Mouse (Mus musculus) thymus, postnatal 4 days (tissue): ENCODE measurements around the gene Llph.
A peak's percentile ranks its signal among the peaks of the same experiment; 100 is the strongest.

Experiments
- DNase-seq: peaks from one replicate; pipeline ENCODE4 v3.0.0; 2021

The Llph gene

DNA sequence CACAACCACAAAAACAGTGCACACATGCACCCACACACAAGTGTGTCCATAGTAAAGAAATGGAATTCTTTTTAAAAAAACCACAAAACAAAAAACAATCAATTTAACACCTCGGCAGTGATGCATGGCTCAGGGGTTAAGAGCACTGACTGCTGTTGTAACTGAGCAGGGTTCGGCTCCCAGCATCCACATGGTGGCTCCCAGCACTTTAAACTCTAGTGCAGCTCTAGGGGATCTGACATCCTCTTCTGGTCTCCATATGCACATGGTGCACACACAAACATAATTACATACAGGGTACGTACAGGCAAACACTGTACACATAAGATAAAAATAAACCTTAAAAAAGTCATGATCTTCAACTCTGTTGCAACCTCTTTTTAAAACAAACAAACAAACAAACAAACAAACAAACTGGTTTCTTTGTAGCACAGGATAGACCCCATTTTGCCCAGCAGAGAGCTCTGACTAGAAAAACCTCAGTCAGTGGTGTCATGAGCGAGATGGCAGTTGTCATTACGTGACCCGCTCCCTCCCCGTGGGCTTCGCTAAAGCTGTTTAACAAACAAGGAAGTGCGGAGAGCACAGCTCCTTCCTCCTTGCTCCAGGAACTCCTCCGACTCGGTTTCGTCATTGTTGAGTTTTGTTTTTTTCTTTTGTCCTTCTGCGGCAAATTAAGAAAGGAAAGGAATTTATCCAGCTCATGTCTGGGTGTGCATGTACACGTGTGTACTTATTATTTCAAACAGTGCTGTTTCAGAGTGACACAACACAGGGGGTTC, 7.1 kb upstream of the Llph start:
- DNase-seq, result no peak

DNA sequence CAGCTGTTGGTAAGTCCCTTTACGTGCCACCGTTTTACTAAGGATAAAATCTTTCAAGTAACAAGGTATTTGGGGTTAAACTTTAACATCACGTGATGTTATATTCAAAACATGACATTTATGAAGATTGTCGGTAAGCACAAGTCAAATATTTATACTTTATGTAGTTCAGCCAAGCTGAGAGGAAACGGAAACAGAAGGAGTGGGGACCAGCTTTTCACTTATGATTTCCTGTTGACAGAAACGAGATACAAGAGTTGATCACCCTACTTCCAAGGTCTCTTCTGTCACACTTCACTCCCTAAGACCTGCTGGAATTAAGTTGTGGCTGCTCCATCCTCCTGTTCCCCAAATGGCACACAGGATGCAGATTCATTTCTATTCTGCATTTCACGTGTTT, 6.1 kb upstream of the Llph start:
- no peak for DNase-seq

DNA sequence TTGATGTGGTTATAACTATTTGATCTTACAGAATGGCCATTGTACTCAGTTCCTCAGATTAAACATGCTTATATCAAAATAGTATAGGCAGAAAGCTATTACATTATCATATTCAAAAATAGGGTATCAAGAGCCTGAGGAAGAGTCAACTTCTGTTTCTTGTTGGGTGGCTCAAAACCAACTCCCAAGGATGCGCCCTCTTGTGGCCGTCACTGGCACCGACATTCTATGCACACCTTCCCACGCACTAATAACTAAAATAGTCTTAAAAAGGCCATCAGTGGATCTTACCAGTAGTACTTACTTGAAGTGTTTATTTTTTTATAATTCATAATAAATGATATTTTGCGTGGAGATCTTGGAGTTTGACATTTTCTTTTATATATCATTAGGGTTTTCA, 4.8 kb downstream of the Llph start:
- peak; percentile 86 for DNase-seq

DNA sequence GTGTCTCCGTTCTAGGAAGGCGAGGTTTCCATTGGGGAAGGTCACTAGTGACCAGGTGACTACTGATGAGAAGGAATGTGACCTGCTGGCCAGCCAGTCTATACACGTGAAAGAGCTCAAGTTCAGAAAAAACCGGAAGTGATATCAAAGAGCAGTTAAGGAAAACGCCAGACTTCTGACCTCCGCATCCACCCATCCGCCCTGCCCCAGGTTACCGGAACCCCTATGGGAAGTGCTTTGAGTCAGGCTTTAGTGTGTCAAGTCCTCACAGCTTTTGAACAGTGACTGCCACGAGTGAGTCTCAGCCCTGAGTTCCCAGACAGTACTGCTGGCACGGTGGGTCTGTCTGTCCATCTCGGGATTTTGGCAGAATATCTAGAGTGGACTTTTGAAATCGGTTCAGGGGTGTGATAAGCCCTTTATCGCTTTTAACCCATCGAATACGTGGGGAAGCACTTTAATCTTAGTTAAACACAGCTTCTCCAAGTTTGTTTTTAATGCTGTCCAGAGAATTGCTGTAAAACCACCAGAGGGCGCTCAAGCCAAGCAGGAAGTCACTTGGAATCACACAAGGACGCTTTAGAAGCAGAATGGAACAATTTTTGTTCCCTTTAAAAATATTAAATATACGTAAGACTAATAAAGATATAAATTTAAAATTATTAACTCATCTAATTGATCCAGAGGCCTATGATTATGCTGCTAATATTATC, 6.9 kb downstream of the Llph start:
- DNase-seq, result peak; percentile 67

DNA sequence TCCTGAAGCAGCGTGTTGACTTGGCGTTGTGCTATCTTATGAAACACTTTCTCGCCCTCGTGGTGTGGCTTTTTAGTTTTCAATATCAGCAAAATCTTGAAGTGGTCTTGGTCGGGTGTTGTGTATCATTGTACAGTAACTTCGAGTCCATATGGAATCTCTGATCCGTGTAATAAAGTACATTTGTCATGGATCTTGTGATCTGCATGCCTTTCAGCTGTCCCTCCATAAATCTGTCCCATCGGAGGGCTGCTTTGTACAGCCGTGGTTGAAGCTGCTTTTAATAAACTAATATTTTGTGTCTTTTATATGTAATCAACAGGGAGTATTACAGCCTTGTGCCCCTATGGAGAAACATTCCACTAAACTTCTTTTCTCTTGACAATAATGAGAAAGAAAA, 10.0 kb downstream of the Llph start:
- DNase-seq, result no peak

DNA sequence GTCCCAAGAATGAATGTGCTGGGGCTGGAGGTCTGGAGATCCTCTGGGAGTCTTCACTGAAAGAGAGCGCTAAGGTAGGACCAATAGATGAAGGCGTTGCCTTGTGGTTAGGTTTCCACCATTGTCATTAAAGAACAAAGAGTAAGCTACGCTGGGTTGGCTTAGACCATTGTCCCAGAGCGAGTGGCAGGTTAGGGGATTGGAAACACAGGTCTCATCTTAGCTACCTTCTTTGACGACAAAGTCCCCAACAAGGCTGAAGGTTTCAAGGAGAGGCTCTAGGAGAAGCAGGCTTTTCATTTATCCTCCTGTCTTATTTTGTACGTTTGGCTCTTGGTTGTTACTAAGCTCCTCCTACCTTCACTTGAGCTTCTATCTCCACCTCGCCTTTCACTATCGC, 11.4 kb downstream of the Llph start:
- no peak for DNase-seq

DNA sequence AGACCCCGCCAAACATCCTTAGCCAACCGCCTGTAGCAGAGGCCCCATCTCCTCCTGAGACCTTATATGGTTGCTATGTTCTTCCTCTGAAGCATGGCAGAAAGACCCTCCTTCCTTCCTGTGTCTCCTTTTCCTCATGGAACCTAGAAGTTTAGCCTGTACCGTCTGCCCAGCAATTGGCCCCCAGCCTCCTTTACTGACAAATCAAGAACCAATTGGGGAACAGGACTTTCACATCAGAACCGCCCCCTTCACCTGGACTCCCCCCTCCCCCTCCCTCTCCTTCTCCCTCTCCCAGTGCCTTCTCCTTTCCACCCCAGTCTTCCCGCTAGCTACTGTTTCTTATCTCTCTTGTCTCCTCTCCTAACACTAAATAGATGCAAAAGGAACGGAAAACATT, 12.6 kb downstream of the Llph start:
- no peak for DNase-seq

DNA sequence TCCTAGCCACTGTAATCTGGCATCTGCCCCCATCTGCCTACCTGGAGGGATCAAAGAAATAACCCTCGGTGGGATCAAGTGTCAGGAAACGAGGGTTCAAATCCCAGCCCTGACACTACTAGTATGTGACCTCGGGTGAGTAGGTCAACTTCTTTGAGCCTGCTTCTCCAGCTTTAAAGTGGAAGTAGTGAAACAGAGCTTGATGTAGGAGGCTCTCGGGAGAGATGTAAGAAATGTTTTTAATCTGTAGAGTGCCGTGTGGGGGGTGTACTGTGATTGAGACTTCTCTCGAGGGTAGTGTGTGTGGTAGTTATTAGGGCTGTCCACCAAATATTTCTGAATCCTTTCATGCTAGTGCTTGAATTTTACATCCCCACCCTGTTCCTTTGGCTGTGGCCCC, 15.6 kb downstream of the Llph start:
- DNase-seq, result no peak

DNA sequence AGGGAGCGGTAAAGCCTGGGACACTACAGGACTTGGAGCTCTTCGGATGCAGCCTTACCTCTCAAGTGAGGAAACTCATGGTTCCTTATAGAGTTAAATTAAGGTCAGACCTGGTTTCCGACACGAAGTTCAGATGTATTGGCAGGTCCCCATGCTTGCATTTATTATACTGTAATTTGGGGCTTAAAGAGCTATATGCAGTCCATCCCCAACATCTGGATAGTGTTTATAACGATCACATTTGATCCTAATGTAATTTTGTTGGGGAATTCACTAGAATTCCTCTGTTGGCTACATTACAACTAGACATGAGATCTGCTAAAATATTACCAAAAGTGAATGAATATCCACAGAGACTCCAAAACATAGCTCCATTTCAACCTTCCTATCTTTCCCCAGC, 18.8 kb downstream of the Llph start:
- DNase-seq, result no peak

DNA sequence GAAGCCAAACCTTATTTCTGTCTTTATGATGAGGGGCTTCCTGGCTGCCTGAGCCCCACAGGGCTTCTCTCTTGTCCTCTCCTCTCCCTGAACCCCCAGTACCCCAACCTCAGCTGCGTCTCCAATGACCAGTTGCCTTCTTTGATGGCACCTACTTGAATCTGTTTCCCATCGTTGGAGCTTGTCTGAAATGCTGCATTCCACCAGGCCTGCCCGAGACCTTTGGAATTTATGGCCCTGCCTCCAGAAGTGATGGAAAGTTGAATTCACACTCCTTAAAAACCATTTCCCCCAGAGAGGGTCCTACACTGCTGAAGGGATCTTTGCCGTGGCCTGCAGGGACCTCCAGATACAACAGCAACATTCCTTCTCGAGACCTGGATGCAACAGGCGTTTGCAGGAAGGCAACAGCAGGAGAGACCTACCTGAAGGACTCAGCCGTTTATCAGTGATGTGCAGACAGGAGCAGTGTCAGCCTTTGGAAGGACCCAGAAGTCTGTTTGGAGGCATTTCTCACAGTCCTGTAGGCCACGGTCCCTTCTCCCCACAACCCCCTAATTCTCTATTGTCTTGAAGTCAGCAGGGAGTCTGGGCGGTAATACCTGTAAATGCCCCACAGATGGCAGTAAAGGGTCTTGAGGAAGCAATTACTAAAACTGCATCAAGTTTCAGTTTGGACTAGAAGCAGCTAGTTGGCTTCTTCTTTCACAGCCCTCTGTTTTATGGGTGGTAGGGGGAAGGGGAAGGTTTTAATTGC, 20.3 kb downstream of the Llph start:
- DNase-seq, result peak; percentile 60

DNA sequence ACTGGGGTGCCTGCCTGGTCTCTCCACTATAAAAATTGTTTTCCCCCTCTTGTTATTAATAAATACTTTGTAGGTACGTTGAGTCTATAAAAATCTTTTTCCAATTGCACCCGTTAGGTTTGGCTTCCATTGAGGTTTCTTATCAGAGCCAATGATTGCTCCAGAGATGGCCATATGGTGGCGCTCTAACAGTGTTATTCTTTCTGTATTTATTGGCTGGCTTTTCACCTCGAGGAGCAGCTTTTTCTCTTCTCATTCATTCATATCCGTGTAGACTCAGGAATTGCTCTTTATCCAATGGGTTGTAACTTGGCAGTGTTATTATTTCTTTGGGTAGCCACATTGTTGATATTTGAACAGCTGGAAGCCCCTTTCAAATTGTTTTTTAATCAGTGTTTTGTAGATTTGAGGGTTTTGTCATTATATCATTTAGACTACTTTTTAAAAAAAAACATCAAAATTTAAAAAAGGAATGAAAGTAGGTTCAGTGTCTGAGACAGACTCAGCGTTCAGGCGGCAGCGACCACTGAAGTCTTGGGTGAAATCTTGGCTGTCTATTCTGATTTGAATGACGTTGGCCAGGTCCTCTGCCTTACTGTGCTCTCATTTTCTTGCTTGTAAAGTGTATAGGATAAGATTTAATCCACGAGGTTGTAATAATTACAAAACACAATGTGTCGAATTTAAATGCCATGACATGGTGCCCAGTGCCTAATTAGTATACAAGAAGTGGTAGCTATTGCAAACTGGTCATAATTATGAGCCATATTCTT, 24.2 kb downstream of the Llph start:
- no peak for DNase-seq

DNA sequence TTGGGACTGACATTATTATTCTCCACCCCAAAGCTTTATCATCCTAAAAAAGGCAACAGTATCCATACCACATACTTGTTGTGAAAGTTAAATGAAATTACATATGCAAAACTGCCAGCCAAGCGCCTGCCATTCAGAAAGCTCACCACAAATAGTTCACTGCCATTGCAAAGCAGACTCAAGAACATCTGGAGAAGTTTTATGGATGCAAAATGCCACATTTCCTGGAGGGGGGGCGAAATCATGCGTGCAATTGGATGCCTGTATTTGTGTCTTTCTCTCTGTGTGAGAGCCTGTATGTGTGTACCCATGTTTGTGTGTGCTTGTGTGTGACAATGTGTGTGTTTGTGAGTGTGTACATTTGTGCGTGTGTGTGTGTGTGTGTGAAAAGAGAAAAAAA, 24.9 kb downstream of the Llph start:
- DNase-seq, result no peak

DNA sequence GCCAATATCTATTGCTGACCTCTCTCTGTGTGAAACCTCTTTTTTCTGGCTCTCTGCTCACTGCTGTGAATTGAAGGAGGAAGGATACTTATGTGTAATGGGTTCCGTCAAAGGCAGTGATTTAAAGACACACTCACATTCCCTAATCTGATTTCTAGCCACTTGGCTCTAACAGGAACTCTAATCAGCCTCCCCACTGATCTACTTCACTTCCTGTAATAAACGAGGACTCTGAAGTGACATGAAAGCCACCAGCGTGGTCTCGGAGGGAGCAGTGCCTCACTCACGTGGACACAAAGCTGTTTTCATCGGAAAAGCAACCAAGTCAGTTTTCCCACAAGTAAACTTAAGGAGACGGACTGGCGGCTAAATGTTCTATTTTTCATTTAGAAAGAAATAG, 25.9 kb downstream of the Llph start:
- no peak for DNase-seq

DNA sequence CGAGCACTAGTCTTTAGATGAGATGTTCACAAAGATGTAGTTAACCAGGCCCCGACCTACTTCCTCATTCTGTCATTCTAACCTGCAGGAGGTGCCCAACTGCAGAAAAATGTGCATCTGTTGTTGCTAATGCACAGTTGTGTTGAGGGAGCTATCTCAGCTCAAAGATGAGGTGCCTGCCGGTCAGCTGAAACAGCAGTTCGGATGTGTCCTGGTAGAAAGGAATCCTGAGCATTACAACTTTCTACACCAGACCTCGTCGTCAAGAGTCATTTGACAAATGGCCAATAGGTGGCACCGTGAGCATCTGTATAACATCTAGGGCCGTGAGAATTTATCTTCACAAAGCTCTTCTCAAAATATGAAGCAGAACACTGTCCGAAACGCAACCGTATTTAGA, 30.4 kb downstream of the Llph start:
- peak; percentile 64 for DNase-seq

DNA sequence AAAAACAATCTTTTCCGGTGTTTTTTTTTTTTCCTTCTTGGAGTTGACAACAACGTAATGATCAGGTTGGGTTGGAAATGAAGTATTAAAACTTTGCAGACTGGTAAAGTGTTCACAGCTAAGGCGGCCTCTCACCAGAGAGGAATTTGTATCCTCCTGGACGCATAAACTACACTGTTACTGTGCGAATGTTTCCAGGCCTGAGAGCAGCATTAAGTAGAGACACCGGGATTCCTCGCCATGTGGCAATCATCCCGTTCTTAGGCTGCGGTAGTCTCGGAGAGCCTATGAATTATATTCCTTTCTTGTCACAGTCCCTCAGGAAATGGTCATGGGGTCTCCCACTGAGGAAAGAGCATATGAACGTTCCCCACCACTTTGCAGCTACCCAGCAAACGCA, 40.9 kb downstream of the Llph start:
- DNase-seq, result no peak

DNA sequence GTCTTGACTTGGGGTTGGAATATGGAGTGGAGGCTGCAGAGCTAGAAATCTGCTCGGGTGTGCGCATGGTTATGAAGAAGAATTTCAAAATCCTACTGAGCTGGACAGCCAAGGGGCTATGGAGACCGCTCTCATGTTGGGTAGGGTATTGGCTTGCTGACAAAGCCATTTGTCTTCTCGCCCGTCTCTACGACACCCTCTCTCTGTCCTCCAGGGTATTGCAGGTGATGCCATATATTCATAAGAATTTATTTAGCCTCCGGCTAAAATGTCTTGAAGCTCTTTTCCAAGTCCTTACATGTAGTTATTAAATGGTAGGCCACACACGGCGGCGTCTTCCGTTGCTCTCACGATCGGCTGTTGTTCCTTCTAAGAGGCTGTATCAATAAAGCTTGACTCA, 43.1 kb downstream of the Llph start:
- peak; percentile 35 for DNase-seq

DNA sequence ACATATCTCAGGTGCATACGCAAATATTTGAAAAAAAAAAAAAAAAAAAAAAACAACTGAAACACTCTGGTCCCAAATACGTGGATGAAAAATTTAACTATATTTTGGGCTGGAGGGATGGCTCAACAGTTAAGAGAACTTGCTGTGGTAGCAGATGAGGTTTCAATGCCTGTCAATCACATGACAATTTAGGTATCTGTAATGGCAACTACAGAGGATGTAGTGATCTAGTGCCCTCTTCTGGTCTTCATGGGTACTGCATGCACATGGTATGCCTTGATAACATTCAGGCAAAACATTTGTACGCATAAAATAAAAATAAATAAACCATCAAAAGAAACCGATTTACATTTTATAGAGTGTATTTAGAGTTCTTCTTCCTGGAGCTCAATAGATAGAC, 43.9 kb downstream of the Llph start:
- DNase-seq, result peak; percentile 74

DNA sequence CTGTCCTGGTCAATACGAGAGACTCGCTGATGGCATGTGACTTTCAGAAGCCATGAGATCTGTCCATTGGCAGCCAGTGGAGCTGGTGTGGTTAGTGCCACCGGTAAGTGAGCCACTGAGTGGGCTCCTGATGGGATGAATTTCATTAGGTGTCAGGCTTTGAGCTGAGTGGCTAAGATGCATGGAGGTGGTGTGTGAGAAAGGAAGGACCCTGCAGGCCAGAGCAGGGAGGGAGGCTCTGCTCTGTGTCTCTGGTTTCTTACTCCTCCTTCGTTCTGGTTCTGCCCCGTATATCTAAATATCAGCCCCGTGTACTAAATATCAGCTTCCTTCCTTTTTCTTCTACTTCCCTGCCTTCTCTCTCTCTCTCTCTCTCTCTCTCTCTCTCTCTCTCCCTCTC, 44.4 kb downstream of the Llph start:
- DNase-seq, result no peak

DNA sequence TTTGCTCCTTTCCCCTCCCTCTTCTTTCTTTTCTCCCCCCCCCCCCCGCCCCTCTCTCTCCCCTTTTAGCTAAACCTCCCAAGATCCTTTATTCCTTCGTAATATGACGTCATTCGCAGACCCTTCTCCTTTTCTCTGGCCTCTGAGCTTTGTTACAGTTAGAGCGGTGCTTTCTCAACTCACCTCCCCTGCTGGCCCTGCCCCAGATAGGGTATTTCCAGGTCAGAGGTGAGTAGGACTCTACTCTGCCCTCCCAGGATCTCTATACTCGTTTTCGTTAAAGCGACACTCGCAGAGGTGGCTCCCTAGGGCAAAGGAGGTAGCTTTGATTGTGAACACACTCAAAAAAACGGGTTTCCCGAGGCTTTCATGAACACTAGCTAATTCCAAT, 45.0 kb downstream of the Llph start:
- no peak for DNase-seq

DNA sequence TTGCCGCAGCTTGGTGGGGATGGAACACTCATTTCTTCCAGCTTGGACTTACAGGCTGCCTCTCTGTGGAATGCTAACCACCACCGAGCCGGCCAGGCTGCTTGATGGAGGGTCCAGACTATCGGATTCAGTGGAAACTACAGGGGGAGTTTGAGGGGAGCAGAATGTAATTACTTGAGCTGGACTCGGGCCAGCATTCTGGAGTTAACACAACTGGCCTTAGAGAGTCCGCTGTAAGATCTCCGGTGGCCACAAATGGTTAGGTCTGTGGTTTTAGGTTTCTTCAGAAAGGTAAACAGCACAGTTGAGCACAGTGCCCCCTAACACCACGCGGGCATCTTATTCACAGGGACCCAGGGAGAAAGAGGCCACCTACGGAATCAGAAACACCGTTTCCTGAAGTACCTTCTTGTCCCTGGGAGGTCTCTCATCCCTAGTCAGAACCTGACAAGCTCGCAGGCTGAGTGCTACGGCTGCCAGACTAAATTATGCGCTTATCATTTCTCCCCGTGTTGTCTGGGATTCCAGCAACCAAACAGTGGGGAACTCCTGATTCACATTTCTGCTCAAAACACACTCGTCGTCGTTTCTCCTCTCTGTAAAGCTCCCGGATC, 45.5 kb downstream of the Llph start:
- DNase-seq, result no peak

DNA sequence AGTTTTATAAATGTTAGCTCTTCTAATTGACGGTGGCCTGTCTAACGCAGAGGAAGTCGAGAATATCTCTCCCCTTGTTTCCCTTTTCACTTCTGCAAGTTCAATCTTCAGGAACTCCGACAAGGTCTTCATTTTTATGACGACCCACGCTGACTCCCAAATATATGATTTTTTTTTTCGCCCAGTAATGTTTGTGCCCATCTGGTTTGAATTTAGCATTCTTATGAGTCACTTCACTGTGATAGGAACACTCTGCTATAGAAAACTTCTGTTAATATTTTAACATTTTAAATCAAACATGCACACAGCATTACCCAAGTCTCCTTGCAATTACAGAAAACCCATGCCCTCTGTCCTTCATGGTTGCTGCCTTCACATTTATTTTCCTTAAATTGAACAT, 46.5 kb downstream of the Llph start:
- DNase-seq, result no peak

DNA sequence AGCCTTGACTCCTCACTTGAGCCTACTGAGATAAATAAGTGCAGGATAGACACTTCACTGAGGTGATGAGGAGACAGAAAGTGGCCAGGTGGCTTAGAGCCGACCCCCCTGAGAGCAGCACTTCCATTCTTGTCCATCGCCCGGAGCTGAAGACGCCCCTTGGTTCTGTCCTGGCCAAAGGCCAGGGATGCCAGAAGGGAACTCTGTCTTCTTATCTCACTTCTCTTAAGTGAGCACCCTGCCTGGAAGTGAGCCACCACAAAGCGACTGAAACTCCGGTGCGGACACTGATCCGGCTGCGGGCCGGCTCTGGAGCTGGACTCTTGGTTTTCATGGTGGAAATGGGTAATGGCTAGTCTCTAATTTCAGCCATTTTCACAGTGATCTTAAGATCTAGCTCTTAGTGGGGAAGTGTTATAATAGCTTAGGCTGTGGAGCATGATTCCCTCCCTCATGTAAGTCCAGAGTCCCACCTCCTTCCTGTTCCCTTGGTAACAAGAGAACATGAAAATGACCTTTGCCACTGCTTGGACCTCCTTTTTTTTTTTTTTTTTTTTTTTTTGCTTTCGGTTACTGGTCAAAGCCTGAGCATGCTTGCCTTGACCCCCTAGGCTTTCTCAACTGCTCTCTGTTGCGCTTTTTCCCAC, 52.7 kb downstream of the Llph start:
- no peak for DNase-seq
